Mouse (Mus musculus): ENCODE measurements around the gene Ago4. TPM values are rescaled to one million over a fixed set of nuclear protein-coding genes. Genes with fewer than 3 reads are reported as not detected.

Gene Ago4
- total RNA-seq, 2 experiments from 2014 or later = 5.1 to 7.5 TPM

Small RNA genes lying within 50 kb of the gene (microRNA-seq; reads per million reads assigned to microRNA genes)
- gene Mir7119 = not detected

Other genes starting within 250 kb of the Ago4 start
- 1 to 10 TPM; 1.6 to 1.7 TPM for gene Col8a2, start 246.7 kb downstream of the Ago4 start, total RNA-seq (2021)
- 10 to 100 TPM; 25.2 to 28.0 TPM for gene Adprhl2, start 211.8 kb downstream of the Ago4 start, total RNA-seq (2021)
- 1 to 10 TPM; 1.1 to 2.2 TPM for gene Tekt2, start 207.8 kb downstream of the Ago4 start, total RNA-seq (2021)
- 10 to 100 TPM; 23.7 to 43.1 TPM for gene Ago3, start 103.9 kb downstream of the Ago4 start, total RNA-seq (2021)
- 10 to 100 TPM; 44.3 to 49.1 TPM for gene Ago1, start 64.9 kb downstream of the Ago4 start, total RNA-seq (2021)
- gene Clspn, start 23.5 kb upstream of the Ago4 start, total RNA-seq (2021) = 1 to 10 TPM in 1 of 2 experiments, under 1 TPM in 1; 0.79 to 1.1 TPM
- 10 to 100 TPM; 71.5 to 80.3 TPM for gene 5730409E04Rik, start 76.3 kb upstream of the Ago4 start, total RNA-seq (2021)
- gene Psmb2, start 144.2 kb upstream of the Ago4 start, total RNA-seq (2021) = 100 to 1,000 TPM in 1 of 2 experiments, 10 to 100 TPM in 1; 95.5 to 100 TPM
- not detected for gene Tfap2e, start 202.8 kb upstream of the Ago4 start, total RNA-seq (2021)
- gene Ncdn, start 220.0 kb upstream of the Ago4 start, total RNA-seq (2021) = 100 to 1,000 TPM; 924 to 951 TPM
- gene AU040320, start 220.1 kb upstream of the Ago4 start, total RNA-seq (2021) = 10 to 100 TPM; 53.7 to 56.7 TPM

All from left cerebral cortex, postnatal 36 days (tissue).